Mouse (Mus musculus): Measurements from ENCODE around the gene Eepd1. TPM values are rescaled to one million over a fixed set of nuclear protein-coding genes. Genes with fewer than 3 reads are reported as not detected.

The Eepd1 gene
- polyA plus RNA-seq, 1 experiment from 2014 or later = 22.6 TPM

GRCm38 (mm10) chr9:25578674-25579596 is 97.6 kb downstream of the Eepd1 start:
- no peaks in the 10 kb centered on the region for H3K27me3 ChIP-seq (ENCODE audit: insufficient read depth, poor library complexity, severe bottlenecking)
- DNase-seq (ENCODE audit: low spot score) = no peak
- no peak overlapping the region for H3K27ac ChIP-seq
- no peaks in the 10 kb centered on the region for H3K36me3 ChIP-seq
- 71% methylated on average over 7 of the region's 7 CpGs for WGBS
- no peak overlapping the region for H3K4me3 ChIP-seq
- peaks cover 26% of the 10 kb centered on the region for H3K4me1 ChIP-seq
- H3K9me3 ChIP-seq = no peaks in the 10 kb centered on the region

DNA sequence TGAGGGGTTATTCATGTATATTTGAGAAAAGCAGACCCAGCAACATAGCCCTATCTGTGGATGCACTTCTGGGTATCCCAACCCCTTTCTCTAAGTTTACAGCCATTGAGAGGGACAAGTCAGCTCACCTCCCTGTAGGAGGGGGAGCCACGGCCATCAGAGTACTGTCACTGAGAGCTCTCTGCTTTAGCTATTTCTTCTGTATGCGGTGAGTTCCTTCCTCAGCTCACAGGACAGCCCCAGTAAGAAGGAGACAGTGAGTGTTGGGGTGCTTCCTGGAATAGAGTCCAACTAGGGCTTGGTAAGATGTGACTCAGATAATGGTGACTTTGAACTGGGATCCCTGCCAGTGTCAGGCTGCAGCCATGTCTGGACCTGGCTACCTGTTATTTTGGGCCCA is 102.3 kb downstream of the Eepd1 start:
- 81% methylated on average over 2 of the region's 2 CpGs for WGBS
- H3K4me1 ChIP-seq = peaks cover 32% of the 10 kb centered on the region
- no peaks in the 10 kb centered on the region for H3K9me3 ChIP-seq
- peaks cover 2% of the 10 kb centered on the region; the same call in 1 of the 2 replicates for H3K36me3 ChIP-seq
- no peak overlapping the region for H3K4me3 ChIP-seq
- no peak for DNase-seq (ENCODE audit: low spot score)
- H3K27me3 ChIP-seq (ENCODE audit: insufficient read depth, poor library complexity, severe bottlenecking) = no peaks in the 10 kb centered on the region
- no peak overlapping the region for H3K27ac ChIP-seq

- peaks cover 21% of the 10 kb centered on the region for H3K4me1 ChIP-seq
- DNase-seq (ENCODE audit: low spot score) = no peak
- peaks cover 11% of the 10 kb centered on the region for H3K36me3 ChIP-seq
- H3K4me3 ChIP-seq = no peak overlapping the region
- H3K9me3 ChIP-seq = no peaks in the 10 kb centered on the region
- H3K27ac ChIP-seq = no peak overlapping the region
- WGBS = 43% methylated on average over 1 of the region's 1 CpGs
- no peaks in the 10 kb centered on the region for H3K27me3 ChIP-seq (ENCODE audit: insufficient read depth, poor library complexity, severe bottlenecking)
These were observed 104.3 kb downstream of the Eepd1 start for GRCm38 (mm10) chr9:25585614-25586013.

DNA sequence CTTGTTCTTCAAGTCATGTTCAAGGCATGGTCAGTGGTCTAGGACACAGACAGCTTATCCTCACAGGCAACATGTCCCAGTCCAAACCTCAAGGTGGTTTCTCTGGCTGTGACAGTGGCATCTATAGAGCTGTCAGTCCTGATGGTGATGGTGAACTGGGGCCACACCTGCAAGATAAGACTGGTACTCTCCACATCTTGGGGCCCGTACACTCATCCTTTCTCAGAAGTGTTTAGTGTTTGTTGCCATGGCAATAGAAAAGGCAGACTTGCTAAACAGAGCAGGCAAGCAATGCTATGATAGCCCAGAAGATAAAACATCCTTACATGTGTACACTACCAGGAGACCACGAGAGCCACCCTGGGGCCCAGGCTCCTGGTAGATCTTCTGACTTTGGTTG is 107.2 kb downstream of the Eepd1 start:
- Histone ChIP-seq H3K4me3 (no peak overlapping the region), H3K36me3 (peaks cover 11% of the 10 kb centered on the region)
- 47% methylated on average over 2 of the region's 2 CpGs for WGBS

DNA sequence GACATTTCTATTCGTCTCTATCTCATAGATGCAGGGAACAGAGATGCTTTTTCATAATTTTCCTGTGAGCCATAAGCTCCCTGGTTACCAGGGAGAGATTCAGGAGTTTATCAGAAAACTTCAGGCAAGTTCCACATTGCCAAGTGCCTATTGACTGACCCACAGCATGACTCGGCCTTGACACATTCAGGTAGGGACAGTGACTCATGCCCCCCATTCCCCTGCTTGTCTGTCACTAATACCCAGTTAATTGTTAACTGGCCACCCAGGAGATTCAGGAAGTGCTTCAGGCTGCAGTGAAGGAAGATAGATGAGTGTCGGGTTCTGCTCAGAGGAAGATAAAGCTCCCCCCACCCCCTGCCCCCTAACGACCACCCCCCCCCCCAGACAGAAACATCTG is 109.4 kb downstream of the Eepd1 start:
- DNase-seq (ENCODE audit: low spot score) = no peak
- H3K4me1 ChIP-seq = peaks cover 28% of the 10 kb centered on the region
- H3K4me3 ChIP-seq = no peak overlapping the region
- peaks cover 18% of the 10 kb centered on the region for H3K36me3 ChIP-seq
- H3K27me3 ChIP-seq (ENCODE audit: insufficient read depth, poor library complexity, severe bottlenecking) = no peaks in the 10 kb centered on the region
- no peaks in the 10 kb centered on the region for H3K9me3 ChIP-seq
- 33% methylated on average over 4 of the region's 4 CpGs for WGBS
- H3K27ac ChIP-seq = no peak overlapping the region

More for the DNA sequence above, 107.2 kb downstream of the Eepd1 start:
- Histone ChIP-seq H3K27me3 (ENCODE audit: insufficient read depth, poor library complexity, severe bottlenecking) (no peaks in the 10 kb centered on the region), H3K9me3 (no peaks in the 10 kb centered on the region), H3K27ac (no peak overlapping the region), H3K4me1 (peaks cover 35% of the 10 kb centered on the region)
- no peak for DNase-seq (ENCODE audit: low spot score)

GRCm38 (mm10) chr9:25591390-25592354 is 110.3 kb downstream of the Eepd1 start:
- Histone ChIP-seq H3K36me3 (peaks cover 22% of the 10 kb centered on the region), H3K27me3 (ENCODE audit: insufficient read depth, poor library complexity, severe bottlenecking) (no peaks in the 10 kb centered on the region), H3K27ac (peak overlapping the region; percentile 31), H3K4me1 (peaks cover 26% of the 10 kb centered on the region), H3K9me3 (no peaks in the 10 kb centered on the region), H3K4me3 (peak overlapping the region; percentile 33; the same call in 1 of the 2 replicates)
- DNase-seq (ENCODE audit: low spot score) = peak; percentile 84
- 18% methylated on average over 15 of the region's 15 CpGs for WGBS

- H3K4me1 ChIP-seq = peaks cover 26% of the 10 kb centered on the region
- no peaks in the 10 kb centered on the region for H3K9me3 ChIP-seq
- 19% methylated on average over 4 of the region's 4 CpGs for WGBS
- DNase-seq (ENCODE audit: low spot score) = no peak
- H3K4me3 ChIP-seq = no peak overlapping the region
- H3K36me3 ChIP-seq = peaks cover 22% of the 10 kb centered on the region
- H3K27me3 ChIP-seq (ENCODE audit: insufficient read depth, poor library complexity, severe bottlenecking) = no peaks in the 10 kb centered on the region
- H3K27ac ChIP-seq = no peak overlapping the region
These were observed 111.1 kb downstream of the Eepd1 start for GRCm38 (mm10) chr9:25592355-25592955.

DNA sequence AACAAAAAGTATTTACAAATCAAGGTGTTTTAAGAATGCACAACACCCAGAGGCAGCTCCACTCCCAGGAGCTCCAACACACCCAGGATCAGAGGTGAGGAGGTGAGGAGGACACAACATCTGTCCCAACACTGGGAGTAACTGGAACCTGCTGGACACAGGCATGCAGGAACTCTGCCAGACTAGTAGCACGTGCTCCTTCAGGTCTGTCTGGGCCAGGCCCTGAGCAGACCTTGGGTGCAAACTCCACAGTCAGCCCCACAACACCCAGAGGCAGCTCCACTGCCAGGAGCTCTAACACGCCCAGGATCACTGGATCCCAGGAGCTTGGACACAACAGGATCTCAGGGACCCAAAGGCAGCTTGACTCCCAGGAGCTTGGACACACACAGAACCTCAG is 143.4 kb downstream of the Eepd1 start:
- WGBS = 65% methylated on average over 2 of the region's 2 CpGs
- H3K4me3 ChIP-seq = no peak overlapping the region
- no peaks in the 10 kb centered on the region for H3K9me3 ChIP-seq
- H3K27me3 ChIP-seq (ENCODE audit: insufficient read depth, poor library complexity, severe bottlenecking) = no peaks in the 10 kb centered on the region
- no peaks in the 10 kb centered on the region for H3K36me3 ChIP-seq
- no peak overlapping the region for H3K27ac ChIP-seq
- H3K4me1 ChIP-seq = no peaks in the 10 kb centered on the region
- no peak for DNase-seq (ENCODE audit: low spot score)

DNA sequence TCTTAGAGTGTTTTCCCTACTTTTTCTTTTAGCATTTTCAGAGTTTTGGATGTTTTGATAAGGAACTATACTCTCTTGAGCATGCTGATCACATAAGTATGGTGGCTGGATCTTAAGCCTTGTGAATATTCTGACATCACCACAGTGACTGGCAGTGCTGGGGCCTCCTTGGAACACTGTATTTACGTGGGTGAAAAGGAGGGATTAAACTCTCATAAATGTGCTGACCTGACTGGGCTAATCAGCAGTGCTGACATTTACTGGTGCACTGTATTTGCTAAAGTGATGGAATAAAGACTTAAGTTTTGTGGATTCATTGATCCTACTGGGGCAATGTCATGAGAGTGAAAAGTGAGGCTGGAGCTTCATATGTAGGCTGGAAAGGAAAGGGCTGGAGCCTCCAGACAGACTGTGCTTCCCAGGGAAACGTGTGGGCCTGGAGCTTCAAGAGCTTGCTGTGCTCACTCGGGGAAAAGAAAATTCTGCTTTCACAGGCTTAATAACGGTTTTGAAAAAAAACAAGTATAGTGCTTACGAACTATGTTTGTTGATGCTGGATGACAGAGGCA is 148.3 kb downstream of the Eepd1 start:
- 75% methylated on average over 5 of the region's 5 CpGs for WGBS
- Histone ChIP-seq H3K4me1 (no peaks in the 10 kb centered on the region), H3K36me3 (no peaks in the 10 kb centered on the region), H3K27ac (no peak overlapping the region), H3K4me3 (no peak overlapping the region), H3K27me3 (ENCODE audit: insufficient read depth, poor library complexity, severe bottlenecking) (no peaks in the 10 kb centered on the region), H3K9me3 (no peaks in the 10 kb centered on the region)
- DNase-seq (ENCODE audit: low spot score) = no peak

Other genes starting within 250 kb of the Eepd1 start
- gene Sept7, start 229.1 kb upstream of the Eepd1 start, polyA plus RNA-seq (2016; fragmentation: Nextera tagmentation; extraction: Ambion mirVana) = 258 and 291 TPM in 2 replicates

Measured in heart, embryonic 10.5 days (tissue).